Mouse (Mus musculus) CD8-positive naive resting alpha-beta T cell, adult 57 days (primary cell): Measurements from ENCODE around the gene Vpreb1. TPM values are rescaled to one million over a fixed set of nuclear protein-coding genes. Genes with fewer than 3 reads are reported as not detected.

ENCODE experiments used
- total RNA-seq: library from RNA; stranded (reverse); gene quantifications from one replicate; pipeline ENCODE4 v1.2.4, GENCODE M21; 2023

The Vpreb1 gene
- total RNA-seq: not detected

GRCm38 (mm10) chr16:16870617-16871331, at the start of gene Vpreb1, which contains the start of gene Top3b:
Gene Vpreb1, minus strand, starts transcription at chr16:16870843.
Gene Top3b, plus strand, starts transcription at chr16:16870736.

GRCm38 (mm10) chr16:16896382-16897055, 25.9 kb upstream of the Vpreb1 start, which contains the start of gene Ppm1f:
Gene Ppm1f, plus strand, starts transcription at chr16:16896469.

GRCm38 (mm10) chr16:16863978-16864377, 6.7 kb downstream of the Vpreb1 start, which contains the start of gene Igll1:
Gene Igll1, minus strand, starts transcription at chr16:16863985.

GRCm38 (mm10) chr16:16828757-16829615, 41.7 kb downstream of the Vpreb1 start, which contains the start of gene Spag6l:
Gene Spag6l, minus strand, starts transcription at chr16:16829456.

Other genes with a start within 250 kb of the Vpreb1 start
- not detected for gene Olfr19, start 194.4 kb downstream of the Vpreb1 start, total RNA-seq
- gene Spag6l, start 41.4 kb downstream of the Vpreb1 start, total RNA-seq: 10.3 TPM
- gene Igll1, start 6.9 kb downstream of the Vpreb1 start, total RNA-seq: not detected
- gene Top3b, start 107 bp downstream of the Vpreb1 start, total RNA-seq: 116 TPM
- gene Ppm1f, start 25.6 kb upstream of the Vpreb1 start, total RNA-seq: 25.4 TPM
- gene Mapk1, start 112.5 kb upstream of the Vpreb1 start, total RNA-seq: 163 TPM
- gene Ypel1, start 198.9 kb upstream of the Vpreb1 start, total RNA-seq: 1.4 TPM
- gene Ppil2, start 240.4 kb upstream of the Vpreb1 start, total RNA-seq: 125 TPM